Mouse (Mus musculus) gastrocnemius, adult 8-10 months (tissue): Measurements from ENCODE around the gene Aamdc. TPM values are rescaled to one million over a fixed set of nuclear protein-coding genes. Genes with fewer than 3 reads are reported as not detected.

Source experiments
- DNase-seq, 2 experiments: peaks; one replicate each; pipeline ENCODE4 v3.0.0; 2022; ENCODE audit warnings: low spot score in 2 of 2
- total RNA-seq, 4 experiments: library from RNA; stranded (reverse); gene quantifications; 2 replicates each; pipeline ENCODE4 v1.2.4; 2022

The Aamdc gene
- total RNA-seq = 100 to 1,000 TPM; 117 to 148 (median 134) TPM

- DNase-seq = peak; percentile 87 to 88
Measured at GRCm38 (mm10) chr7:97579067-97579975, at the start of gene Aamdc, which contains the start of gene Rsf1. Gene Aamdc, minus strand, starts transcription at chr7:97579497. Gene Rsf1, plus strand, starts transcription at chr7:97579889.

GRCm38 (mm10) chr7:97623402-97623801 is 44.1 kb upstream of the Aamdc start:
- DNase-seq = no peak

GRCm38 (mm10) chr7:97622676-97623075 is 43.4 kb upstream of the Aamdc start:
- DNase-seq = no peak

- DNase-seq = no peak
Measured at GRCm38 (mm10) chr7:97621346-97621745, 42.0 kb upstream of the Aamdc start.

GRCm38 (mm10) chr7:97598548-97598947 is 19.3 kb upstream of the Aamdc start:
- DNase-seq = no peak

- no peak for DNase-seq
Measured at GRCm38 (mm10) chr7:97593535-97593934, 14.2 kb upstream of the Aamdc start.

- no peak for DNase-seq
Measured at GRCm38 (mm10) chr7:97592396-97592795, 13.1 kb upstream of the Aamdc start.

- no peak for DNase-seq
Measured at GRCm38 (mm10) chr7:97591336-97591735, 12.0 kb upstream of the Aamdc start.

- no peak for DNase-seq
Measured at GRCm38 (mm10) chr7:97590488-97590887, 11.2 kb upstream of the Aamdc start.

- DNase-seq = no peak
Measured at GRCm38 (mm10) chr7:97588506-97588905, 9.2 kb upstream of the Aamdc start.

GRCm38 (mm10) chr7:97580843-97581214 is 1.5 kb upstream of the Aamdc start:
- DNase-seq = peak; percentile 56 to 75

- DNase-seq = peak; percentile 10 to 20
Measured at GRCm38 (mm10) chr7:97579976-97580842, 912 bp upstream of the Aamdc start.

GRCm38 (mm10) chr7:97578361-97579066 is 783 bp downstream of the Aamdc start:
- peak; percentile 48 to 62 for DNase-seq

- no peak for DNase-seq
Measured at GRCm38 (mm10) chr7:97570389-97570788, 8.9 kb downstream of the Aamdc start.

- no peak for DNase-seq
Measured at GRCm38 (mm10) chr7:97569372-97569771, 9.9 kb downstream of the Aamdc start.

GRCm38 (mm10) chr7:97563576-97563975 is 15.7 kb downstream of the Aamdc start:
- DNase-seq = no peak

GRCm38 (mm10) chr7:97550673-97551072 is 28.6 kb downstream of the Aamdc start:
- peak; percentile 21 to 32 for DNase-seq

- DNase-seq = peak in 1 of 2 experiments; percentile 11
Measured at GRCm38 (mm10) chr7:97549301-97549700, 30.0 kb downstream of the Aamdc start.

GRCm38 (mm10) chr7:97546462-97546861 is 32.8 kb downstream of the Aamdc start:
- DNase-seq = peak; percentile 34 to 66

GRCm38 (mm10) chr7:97536571-97536970 is 42.7 kb downstream of the Aamdc start:
- DNase-seq = no peak

- no peak for DNase-seq
Measured at GRCm38 (mm10) chr7:97535531-97535930, 43.8 kb downstream of the Aamdc start.
